Mouse (Mus musculus): Measurements from ENCODE around the gene Rnaset2b. TPM values are rescaled to one million over a fixed set of nuclear protein-coding genes. Genes with fewer than 3 reads are reported as not detected.
A peak's percentile ranks its signal among the peaks of the same experiment; 100 is the strongest.
"Not testable (repeated sequence)": the region's sequence is repeated elsewhere in the genome, so short reads cannot be mapped to it uniquely, and the experiment has no call there.

Rnaset2b gene
- polyA plus RNA-seq, 1 experiment, result 108 TPM

GRCm38 (mm10) chr17:6965364-6965763, 5.1 kb upstream of the Rnaset2b start:
- H3K4me3 ChIP-seq (ENCODE audit: insufficient read depth, low read length); H3K27ac ChIP-seq (ENCODE audit: insufficient read depth, low read length); H3K4me1 ChIP-seq (ENCODE audit: control insufficient read depth, insufficient read depth, low read length): not testable (repeated sequence)
- peak; percentile 38 for TF ChIP-seq CTCF (IDR thresholded peaks at IDR 0.05; ENCODE audit: extremely low read depth, insufficient read depth, low read length)

GRCm38 (mm10) chr17:6967673-6968072, 2.8 kb upstream of the Rnaset2b start:
- not testable (repeated sequence) for H3K27ac ChIP-seq (ENCODE audit: insufficient read depth, low read length); H3K4me1 ChIP-seq (ENCODE audit: control insufficient read depth, insufficient read depth, low read length); H3K4me3 ChIP-seq (ENCODE audit: insufficient read depth, low read length)

- H3K4me1 ChIP-seq (ENCODE audit: control insufficient read depth, insufficient read depth, low read length); H3K4me3 ChIP-seq (ENCODE audit: insufficient read depth, low read length); H3K27ac ChIP-seq (ENCODE audit: insufficient read depth, low read length): not testable (repeated sequence)
Observed at GRCm38 (mm10) chr17:6971238-6971637, 804 bp downstream of the Rnaset2b start.

DNA sequence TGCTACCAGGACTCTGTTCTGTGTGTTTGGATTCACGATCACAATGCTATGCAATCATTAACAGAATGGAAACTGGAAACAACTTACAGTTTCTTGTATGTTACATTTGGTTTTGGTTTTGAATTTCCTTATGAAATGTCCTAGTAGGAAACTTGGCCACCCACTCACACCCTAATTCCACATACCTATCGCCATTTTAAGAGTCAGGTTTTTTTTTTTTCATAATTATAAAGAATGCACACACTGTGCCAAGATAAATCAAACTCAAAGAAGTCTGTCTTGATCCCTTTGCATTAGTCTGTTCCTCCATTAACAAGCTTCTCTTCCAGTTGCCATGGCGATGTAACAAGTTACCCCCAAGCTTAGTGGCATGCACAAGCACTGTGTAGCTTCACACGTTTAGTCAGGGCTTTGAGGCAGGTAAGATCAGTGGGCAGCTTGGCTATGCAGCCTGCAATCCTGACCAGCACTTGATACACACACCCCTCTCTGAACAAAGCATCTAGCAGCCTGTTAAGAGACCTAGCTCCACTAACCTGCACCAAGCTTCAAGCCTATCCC, 2.5 kb downstream of the Rnaset2b start:
- not testable (repeated sequence) for H3K4me1 ChIP-seq (ENCODE audit: control insufficient read depth, insufficient read depth, low read length); H3K27ac ChIP-seq (ENCODE audit: insufficient read depth, low read length); H3K4me3 ChIP-seq (ENCODE audit: insufficient read depth, low read length)

DNA sequence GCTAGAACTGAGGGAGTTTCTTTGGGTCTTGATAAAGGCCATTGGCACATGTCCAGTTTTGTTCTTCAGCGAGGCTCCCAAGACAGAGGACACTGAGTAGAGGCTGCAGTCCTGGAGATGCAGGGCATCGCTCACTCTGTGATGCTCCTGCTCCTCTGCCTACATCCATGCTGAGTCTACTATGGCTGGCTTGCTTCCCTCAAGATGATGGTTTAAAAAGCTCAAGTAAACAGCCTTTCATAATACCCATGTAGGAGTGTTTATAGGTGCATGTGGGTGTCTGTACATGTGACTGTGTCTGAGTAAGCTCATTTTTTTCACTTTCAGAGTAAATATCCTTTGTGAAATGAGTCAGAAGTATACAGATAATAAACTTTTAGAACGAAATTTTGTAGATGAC, 4.6 kb downstream of the Rnaset2b start:
- not testable (repeated sequence) for H3K4me3 ChIP-seq (ENCODE audit: insufficient read depth, low read length); H3K27ac ChIP-seq (ENCODE audit: insufficient read depth, low read length); H3K4me1 ChIP-seq (ENCODE audit: control insufficient read depth, insufficient read depth, low read length)

GRCm38 (mm10) chr17:6978287-6979248, 8.1 kb downstream of the Rnaset2b start, which contains the start of gene Gm49721:
TSS of gene Gm49721 (plus strand) at chr17:6978904.
- peak within 1 kb of the TSS; percentile 42 for H3K4me3 ChIP-seq (ENCODE audit: insufficient read depth, low read length)
- H3K4me1 ChIP-seq (ENCODE audit: control insufficient read depth, insufficient read depth, low read length); H3K27ac ChIP-seq (ENCODE audit: insufficient read depth, low read length): not testable (repeated sequence)

- not testable (repeated sequence) for H3K4me1 ChIP-seq (ENCODE audit: control insufficient read depth, insufficient read depth, low read length); H3K27ac ChIP-seq (ENCODE audit: insufficient read depth, low read length)
- H3K4me3 ChIP-seq (ENCODE audit: insufficient read depth, low read length), result peak overlapping the region; percentile 42; the same call in 1 of the 2 replicates
Observed at GRCm38 (mm10) chr17:6979380-6979779, 8.9 kb downstream of the Rnaset2b start.

DNA sequence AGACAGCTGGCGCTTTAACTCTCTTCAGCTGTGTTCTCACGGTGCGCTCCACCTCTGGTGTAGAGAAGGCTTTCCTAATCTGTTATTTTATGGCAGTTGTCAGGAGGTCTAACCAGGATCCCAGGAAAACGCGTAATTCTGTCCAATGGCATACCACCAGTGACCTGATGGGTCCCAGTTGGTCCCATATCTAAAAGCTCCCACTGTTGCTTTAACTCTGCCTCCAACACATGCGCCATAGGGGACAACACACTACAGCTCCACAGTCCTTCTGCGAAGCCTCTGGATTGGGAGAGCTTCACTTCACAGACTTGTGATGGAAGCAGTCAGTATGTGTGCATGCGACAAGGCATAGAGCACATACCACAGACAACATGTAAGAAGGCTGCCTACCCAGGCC, 9.7 kb downstream of the Rnaset2b start:
- H3K4me3 ChIP-seq (ENCODE audit: insufficient read depth, low read length); H3K27ac ChIP-seq (ENCODE audit: insufficient read depth, low read length); H3K4me1 ChIP-seq (ENCODE audit: control insufficient read depth, insufficient read depth, low read length): not testable (repeated sequence)

GRCm38 (mm10) chr17:6986118-6986517, 15.7 kb downstream of the Rnaset2b start:
- not testable (repeated sequence) for H3K27ac ChIP-seq (ENCODE audit: insufficient read depth, low read length); H3K4me1 ChIP-seq (ENCODE audit: control insufficient read depth, insufficient read depth, low read length); H3K4me3 ChIP-seq (ENCODE audit: insufficient read depth, low read length)

DNA sequence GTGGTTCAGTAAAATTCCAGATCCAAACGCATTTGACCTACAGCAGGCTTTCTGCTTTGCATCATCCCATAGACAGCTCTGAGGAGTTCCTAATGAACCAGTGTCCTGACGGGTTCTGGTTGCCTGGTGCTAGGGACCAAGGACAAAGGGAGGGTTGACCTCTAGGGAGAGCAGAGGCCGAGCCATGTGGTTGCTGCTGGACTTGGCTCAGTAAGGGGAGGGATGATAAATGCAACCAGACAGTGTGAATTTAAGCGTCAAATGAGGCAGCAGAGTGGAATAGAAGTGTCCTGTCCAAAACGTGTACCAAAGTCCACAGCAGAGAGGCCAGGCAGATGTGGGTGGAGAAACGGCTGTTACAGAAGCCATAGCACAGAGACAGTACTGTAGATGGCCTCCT, 25.1 kb downstream of the Rnaset2b start:
- not testable (repeated sequence) for H3K4me3 ChIP-seq (ENCODE audit: insufficient read depth, low read length); H3K27ac ChIP-seq (ENCODE audit: insufficient read depth, low read length); H3K4me1 ChIP-seq (ENCODE audit: control insufficient read depth, insufficient read depth, low read length)

DNA sequence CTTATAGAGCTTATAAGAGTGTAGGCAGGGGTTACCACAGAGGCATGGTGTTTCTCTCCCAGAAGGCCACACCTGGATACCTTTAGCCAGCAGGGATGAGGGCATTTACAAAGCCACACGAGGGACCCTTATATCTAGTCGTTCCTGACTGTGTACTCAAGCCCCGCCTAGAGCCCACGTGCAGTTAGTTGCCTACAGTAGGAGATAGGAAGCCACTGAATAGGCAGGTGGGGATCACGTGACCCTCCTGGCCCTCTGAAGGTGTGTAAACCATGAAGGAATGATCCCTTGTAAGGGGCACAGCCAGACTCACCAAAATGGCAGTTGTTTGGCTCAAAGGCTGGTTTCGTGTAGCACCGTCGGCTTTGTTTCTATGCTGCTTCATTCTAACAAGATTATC, 26.4 kb downstream of the Rnaset2b start:
- not testable (repeated sequence) for H3K4me3 ChIP-seq (ENCODE audit: insufficient read depth, low read length); H3K4me1 ChIP-seq (ENCODE audit: control insufficient read depth, insufficient read depth, low read length); H3K27ac ChIP-seq (ENCODE audit: insufficient read depth, low read length)

GRCm38 (mm10) chr17:6997778-6998490, 27.5 kb downstream of the Rnaset2b start:
- not testable (repeated sequence) for H3K27ac ChIP-seq (ENCODE audit: insufficient read depth, low read length); H3K4me3 ChIP-seq (ENCODE audit: insufficient read depth, low read length); H3K4me1 ChIP-seq (ENCODE audit: control insufficient read depth, insufficient read depth, low read length)

GRCm38 (mm10) chr17:7001790-7002585, 31.6 kb downstream of the Rnaset2b start:
- H3K27ac ChIP-seq (ENCODE audit: insufficient read depth, low read length); H3K4me3 ChIP-seq (ENCODE audit: insufficient read depth, low read length); H3K4me1 ChIP-seq (ENCODE audit: control insufficient read depth, insufficient read depth, low read length): not testable (repeated sequence)

GRCm38 (mm10) chr17:7003392-7003791, 33.0 kb downstream of the Rnaset2b start:
- not testable (repeated sequence) for H3K4me3 ChIP-seq (ENCODE audit: insufficient read depth, low read length); H3K27ac ChIP-seq (ENCODE audit: insufficient read depth, low read length); H3K4me1 ChIP-seq (ENCODE audit: control insufficient read depth, insufficient read depth, low read length)

- not testable (repeated sequence) for H3K4me3 ChIP-seq (ENCODE audit: insufficient read depth, low read length); H3K27ac ChIP-seq (ENCODE audit: insufficient read depth, low read length)
Observed at GRCm38 (mm10) chr17:7005646-7006045, 35.2 kb downstream of the Rnaset2b start.

More at GRCm38 (mm10) chr17:7005646-7006045, 35.2 kb downstream of the Rnaset2b start:
- H3K4me1 ChIP-seq (ENCODE audit: control insufficient read depth, insufficient read depth, low read length), result not testable (repeated sequence)

Data from cortical plate, adult 2 months (tissue).